Mouse (Mus musculus): ENCODE results near the gene Neurod4. TPM values are rescaled to one million over a fixed set of nuclear protein-coding genes. Genes with fewer than 3 reads are reported as not detected.

The Neurod4 gene
- not detected for polyA plus RNA-seq (2014; fragmentation: Illumina TruSeq; extraction: RNeasy Lipid Tissue Mini Kit (QIAGEN cat#74804); ENCODE audit: low read depth, low replicate concordance)

DNA sequence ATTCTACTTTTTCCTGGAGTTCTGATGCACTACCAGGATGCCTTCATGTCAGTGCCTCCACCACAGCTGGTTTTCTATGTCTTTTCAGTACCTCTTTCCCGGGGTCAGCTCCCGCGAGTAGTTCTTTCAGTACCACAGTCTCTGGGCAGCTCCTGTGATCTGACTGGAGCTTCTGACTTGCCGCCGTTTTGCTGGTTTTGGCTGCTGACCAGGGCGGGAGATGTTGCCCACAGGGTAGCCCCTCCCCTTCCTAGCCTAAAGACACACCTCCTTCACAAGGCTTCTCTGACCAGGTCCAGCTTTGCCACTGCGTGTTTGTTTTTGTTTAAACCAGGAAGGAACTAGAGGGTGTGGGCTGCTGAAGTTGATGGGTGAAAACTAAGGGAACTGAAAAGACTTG lies at the start of gene Neurod4:
Neurod4 (minus strand) TSS at position 175 of the 400 bp plus-strand sequence.

DNA sequence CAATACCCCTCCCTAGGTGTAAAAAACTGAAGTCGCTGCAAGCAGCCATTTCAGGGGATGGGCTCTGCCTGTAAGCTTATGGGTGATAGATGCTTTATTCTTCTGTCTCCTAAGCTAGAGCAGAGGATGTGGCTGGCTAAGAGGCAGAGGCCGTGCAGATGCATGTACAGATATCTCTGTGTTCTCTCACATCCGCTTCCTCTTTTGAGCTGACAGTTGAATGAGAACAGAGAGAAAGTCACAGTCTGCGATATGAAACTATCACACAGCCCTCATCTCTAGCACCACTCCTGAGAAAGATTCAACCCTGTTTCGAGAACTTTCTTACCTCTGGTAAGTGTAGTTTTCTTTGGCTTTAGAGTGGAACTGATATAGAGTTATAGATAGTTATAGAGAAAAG lies 42.6 kb upstream of the Neurod4 start, which contains the start of gene Tespa1:
Tespa1 (plus strand) TSS at position 234 of the 400 bp plus-strand sequence.

Other genes with a start within 250 kb of the Neurod4 start
- not detected for gene Olfr821, start 249.9 kb downstream of the Neurod4 start, polyA plus RNA-seq (2014; fragmentation: Illumina TruSeq; extraction: RNeasy Lipid Tissue Mini Kit (QIAGEN cat#74804); ENCODE audit: low read depth, low replicate concordance)
- not detected for gene Olfr822, start 209.0 kb downstream of the Neurod4 start, polyA plus RNA-seq (2014; fragmentation: Illumina TruSeq; extraction: RNeasy Lipid Tissue Mini Kit (QIAGEN cat#74804); ENCODE audit: low read depth, low replicate concordance)
- gene Olfr823, start 164.9 kb downstream of the Neurod4 start, polyA plus RNA-seq (2014; fragmentation: Illumina TruSeq; extraction: RNeasy Lipid Tissue Mini Kit (QIAGEN cat#74804); ENCODE audit: low read depth, low replicate concordance): not detected
- not detected for gene Olfr824, start 150.2 kb downstream of the Neurod4 start, polyA plus RNA-seq (2014; fragmentation: Illumina TruSeq; extraction: RNeasy Lipid Tissue Mini Kit (QIAGEN cat#74804); ENCODE audit: low read depth, low replicate concordance)
- gene Olfr825, start 113.5 kb downstream of the Neurod4 start, polyA plus RNA-seq (2014; fragmentation: Illumina TruSeq; extraction: RNeasy Lipid Tissue Mini Kit (QIAGEN cat#74804); ENCODE audit: low read depth, low replicate concordance): not detected
- not detected for gene Olfr826, start 96.1 kb downstream of the Neurod4 start, polyA plus RNA-seq (2014; fragmentation: Illumina TruSeq; extraction: RNeasy Lipid Tissue Mini Kit (QIAGEN cat#74804); ENCODE audit: low read depth, low replicate concordance)
- gene Olfr827, start 65.8 kb downstream of the Neurod4 start, polyA plus RNA-seq (2014; fragmentation: Illumina TruSeq; extraction: RNeasy Lipid Tissue Mini Kit (QIAGEN cat#74804); ENCODE audit: low read depth, low replicate concordance): not detected
- not detected for gene Tespa1, start 42.6 kb upstream of the Neurod4 start, polyA plus RNA-seq (2014; fragmentation: Illumina TruSeq; extraction: RNeasy Lipid Tissue Mini Kit (QIAGEN cat#74804); ENCODE audit: low read depth, low replicate concordance)
- not detected for gene Vmn2r84, start 114.1 kb upstream of the Neurod4 start, polyA plus RNA-seq (2014; fragmentation: Illumina TruSeq; extraction: RNeasy Lipid Tissue Mini Kit (QIAGEN cat#74804); ENCODE audit: low read depth, low replicate concordance)
- not detected for gene Vmn2r85, start 149.5 kb upstream of the Neurod4 start, polyA plus RNA-seq (2014; fragmentation: Illumina TruSeq; extraction: RNeasy Lipid Tissue Mini Kit (QIAGEN cat#74804); ENCODE audit: low read depth, low replicate concordance)
- gene Vmn2r86, start 175.8 kb upstream of the Neurod4 start, polyA plus RNA-seq (2014; fragmentation: Illumina TruSeq; extraction: RNeasy Lipid Tissue Mini Kit (QIAGEN cat#74804); ENCODE audit: low read depth, low replicate concordance): not detected
- gene Vmn2r87, start 217.2 kb upstream of the Neurod4 start, polyA plus RNA-seq (2014; fragmentation: Illumina TruSeq; extraction: RNeasy Lipid Tissue Mini Kit (QIAGEN cat#74804); ENCODE audit: low read depth, low replicate concordance): not detected

All from heart, adult 10 weeks (tissue).